Mouse (Mus musculus) embryonic facial prominence, embryonic 11.5 days (tissue): Measurements from ENCODE around the gene Nr0b2. TPM values are rescaled to one million over a fixed set of nuclear protein-coding genes. Genes with fewer than 3 reads are reported as not detected.
A peak's percentile ranks its signal among the peaks of the same experiment; 100 is the strongest.

Experiments
- ATAC-seq: fragments of 200-750 bp; cut with Nextera tagmentation; replicated peaks from 2 replicates; pipeline ENCODE4 v1.8.0; 2017; ENCODE audit warnings: low read depth; ENCODE audit not compliant: insufficient number of reproducible peaks, low FRiP score, low TSS enrichment
- DNase-seq: peaks from one replicate; pipeline ENCODE4 v3.0.0-alpha.2; 2015; ENCODE audit warnings: low spot score
- H3K27ac ChIP-seq: fragments of 300-500 bp; sonication (generic); replicated peaks from 2 replicates; pipeline ENCODE4 v1.5.1; 2014; ENCODE audit warnings: mild to moderate bottlenecking, low read depth, low read length, control low read depth
- H3K27me3 ChIP-seq: fragments of 300-500 bp; sonication (generic); 2 replicates; pipeline ENCODE4 v1.6.1; 2014; ENCODE audit warnings: mild to moderate bottlenecking, low read length, moderate library complexity, mixed read lengths; ENCODE audit not compliant: control insufficient read depth, insufficient read depth
- H3K36me3 ChIP-seq: fragments of 300-500 bp; sonication (generic); replicated peaks from 2 replicates; pipeline ENCODE4 v1.6.1; 2014; ENCODE audit warnings: low read depth, mild to moderate bottlenecking, low read length, moderate library complexity, mixed read lengths; ENCODE audit not compliant: control insufficient read depth, insufficient read depth
- H3K4me1 ChIP-seq: fragments of 300-500 bp; sonication (generic); 2 replicates; pipeline ENCODE4 v1.6.1; 2014; ENCODE audit warnings: low read length, mixed read lengths; ENCODE audit not compliant: control insufficient read depth, insufficient read depth
- H3K4me2 ChIP-seq: fragments of 300-500 bp; sonication (generic); 2 replicates; pipeline ENCODE4 v1.6.1; 2014; ENCODE audit warnings: low read depth, mild to moderate bottlenecking, control low read depth, low read length, moderate library complexity
- H3K4me3 ChIP-seq: fragments of 300-500 bp; sonication (generic); 2 replicates; pipeline ENCODE4 v1.5.1; 2014; ENCODE audit warnings: low read depth, low read length, control low read depth
- H3K9ac ChIP-seq: fragments of 300-500 bp; sonication (generic); replicated peaks from 2 replicates; pipeline ENCODE4 v1.6.1; 2014; ENCODE audit warnings: mild to moderate bottlenecking, control low read depth, low read length
- H3K9me3 ChIP-seq: fragments of 300-500 bp; sonication (generic); replicated peaks from 2 replicates; pipeline ENCODE4 v1.6.1; 2016; ENCODE audit warnings: mild to moderate bottlenecking, low read length, inconsistent platforms, mixed read lengths; ENCODE audit not compliant: control insufficient read depth
- WGBS: fragments of 180-500 bp; shearing (Covaris S2); extraction: QIAGEN DNeasy Blood & Tissue Kit; methylation state at CpG from one replicate; pipeline ENCODE4 v1.1.7; 2014; 5-methylcytosine and 5-hydroxymethylcytosine counted together
- polyA plus RNA-seq: library from polyadenylated mRNA; unstranded; fragments of >200 nt; fragmentation: Nextera tagmentation; extraction: Ambion mirVana; gene quantifications from 2 replicates; pipeline ENCODE4 v1.2.1, GENCODE M21; 2014

The Nr0b2 gene
- polyA plus RNA-seq, 1 experiment from 2014 or later: not detected

GRCm38 (mm10) chr4:133518601-133519368 is 34.4 kb upstream of the Nr0b2 start, which contains the start of gene Kdf1:
TSS of gene Kdf1 (plus strand) at chr4:133518963.
- WGBS: 4% methylated on average over 65 of the region's 69 CpGs
- Histone ChIP-seq H3K27ac (no peak within 1 kb of the TSS), H3K4me2 (peak within 1 kb of the TSS; percentile 48), H3K4me1 (no peaks in the 10 kb centered on the region), H3K9ac (peak within 1 kb of the TSS; percentile 54), H3K9me3 (no peaks in the 10 kb centered on the region), H3K36me3 (no peaks in the 10 kb centered on the region), H3K4me3 (peak within 1 kb of the TSS; percentile 39), H3K27me3 (peaks cover 30% of the 10 kb centered on the region)
- DNase-seq (peak; percentile 27), ATAC-seq (no peak)

- Histone ChIP-seq H3K27me3 (peaks cover 30% of the 10 kb centered on the region), H3K9me3 (no peaks in the 10 kb centered on the region), H3K4me3 (peak overlapping the region; percentile 39), H3K36me3 (no peaks in the 10 kb centered on the region), H3K27ac (no peak overlapping the region), H3K4me1 (no peaks in the 10 kb centered on the region), H3K9ac (peak overlapping the region; percentile 54), H3K4me2 (peak overlapping the region; percentile 48)
- DNase-seq (no peak), ATAC-seq (no peak)
- WGBS: 4% methylated on average over 21 of the region's 25 CpGs
Observed at GRCm38 (mm10) chr4:133519369-133519665, 33.9 kb upstream of the Nr0b2 start.

DNA sequence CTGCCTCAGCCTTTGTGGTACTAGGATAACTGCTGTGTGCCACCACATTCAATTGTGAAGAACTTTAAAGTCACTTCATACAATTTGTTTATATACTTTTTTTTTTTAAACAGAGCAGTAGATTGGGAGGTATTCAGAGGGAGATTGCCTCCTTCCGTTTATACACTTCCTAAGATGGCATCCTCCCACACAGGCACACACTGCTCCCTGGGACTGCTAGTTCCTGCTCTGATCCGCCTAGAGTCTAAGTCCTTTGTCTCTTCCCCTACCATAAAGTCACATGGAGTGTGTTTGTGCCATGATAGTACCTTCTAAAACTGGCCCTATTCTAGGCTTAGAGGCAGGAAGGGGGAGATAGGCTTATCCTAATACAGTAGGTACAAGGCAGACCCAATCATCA is 31.7 kb upstream of the Nr0b2 start:
- ATAC-seq (no peak), DNase-seq (no peak)
- H3K4me3 ChIP-seq: no peak overlapping the region
- no peaks in the 10 kb centered on the region for H3K9me3 ChIP-seq
- no peaks in the 10 kb centered on the region for H3K4me1 ChIP-seq
- H3K4me2 ChIP-seq: no peak overlapping the region
- no peak overlapping the region for H3K9ac ChIP-seq
- H3K36me3 ChIP-seq: no peaks in the 10 kb centered on the region
- 75% methylated on average over 2 of the region's 2 CpGs for WGBS
- no peak overlapping the region for H3K27ac ChIP-seq
- peaks cover 30% of the 10 kb centered on the region for H3K27me3 ChIP-seq

- Histone ChIP-seq H3K4me1 (no peaks in the 10 kb centered on the region), H3K36me3 (peaks cover 3% of the 10 kb centered on the region; the same call in 1 of the 2 replicates), H3K9ac (no peak overlapping the region), H3K27ac (no peak overlapping the region), H3K4me2 (no peak overlapping the region), H3K27me3 (no peaks in the 10 kb centered on the region), H3K4me3 (no peak overlapping the region), H3K9me3 (no peaks in the 10 kb centered on the region)
- 74% methylated on average over 16 of the region's 16 CpGs for WGBS
- no peak for DNase-seq
- ATAC-seq: no peak
Observed at GRCm38 (mm10) chr4:133527788-133528187, 25.4 kb upstream of the Nr0b2 start.

- no peak for ATAC-seq
- no peak overlapping the region for H3K4me2 ChIP-seq
- H3K4me3 ChIP-seq: no peak overlapping the region
- H3K4me1 ChIP-seq: no peaks in the 10 kb centered on the region
- H3K9ac ChIP-seq: no peak overlapping the region
- H3K36me3 ChIP-seq: peaks cover 11% of the 10 kb centered on the region
- no peak overlapping the region for H3K27ac ChIP-seq
- H3K27me3 ChIP-seq: no peaks in the 10 kb centered on the region
- no peak for DNase-seq
- 89% methylated on average over 3 of the region's 3 CpGs for WGBS
- H3K9me3 ChIP-seq: no peaks in the 10 kb centered on the region
Observed at GRCm38 (mm10) chr4:133532777-133533176, 20.4 kb upstream of the Nr0b2 start.

DNA sequence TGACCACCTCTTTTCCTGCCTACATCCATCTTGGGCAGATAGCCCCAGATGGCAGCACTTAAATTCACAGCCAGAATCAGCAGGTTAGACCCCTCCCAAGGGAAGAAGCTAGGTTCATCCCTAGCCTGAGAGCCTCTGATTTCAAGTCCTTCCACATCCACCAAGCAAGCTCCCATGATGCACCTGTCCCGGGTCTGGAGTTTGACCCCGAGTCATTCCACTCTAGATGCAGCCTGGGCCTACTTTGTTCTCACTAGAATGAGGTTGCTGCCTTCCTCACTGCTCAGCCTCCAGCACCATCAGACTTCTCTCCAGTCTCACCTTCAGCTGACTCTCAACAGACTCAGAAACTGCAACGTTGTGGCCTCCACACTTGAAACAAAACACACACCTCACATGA is 17.1 kb upstream of the Nr0b2 start:
- peaks cover 15% of the 10 kb centered on the region for H3K36me3 ChIP-seq
- no peaks in the 10 kb centered on the region for H3K4me1 ChIP-seq
- DNase-seq (no peak), ATAC-seq (no peak)
- whole genome bisulfite sequencing: 88% methylated on average over 3 of the region's 3 CpGs
- no peaks in the 10 kb centered on the region for H3K27me3 ChIP-seq
- H3K27ac ChIP-seq: no peak overlapping the region
- H3K9ac ChIP-seq: no peak overlapping the region
- H3K9me3 ChIP-seq: no peaks in the 10 kb centered on the region
- H3K4me2 ChIP-seq: no peak overlapping the region
- no peak overlapping the region for H3K4me3 ChIP-seq

DNA sequence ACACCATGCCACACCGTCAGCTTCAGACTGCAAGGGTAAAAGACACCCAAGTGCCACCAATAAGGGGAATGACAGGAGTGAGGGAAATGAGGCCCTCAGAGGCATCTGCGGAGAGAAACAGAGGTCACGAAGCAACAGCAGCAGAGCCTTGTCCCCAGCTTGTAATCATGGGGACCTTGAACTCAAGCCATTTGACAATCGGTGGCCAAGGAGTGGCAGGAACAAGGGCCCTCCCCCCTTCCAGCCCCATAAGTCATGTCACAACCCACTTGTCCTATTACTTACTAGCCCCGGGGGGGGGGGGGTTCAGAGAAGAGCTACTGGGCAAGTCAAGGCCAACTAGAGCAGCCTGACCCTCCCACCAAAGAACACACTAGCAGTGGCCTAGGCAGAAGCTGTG is 16.5 kb upstream of the Nr0b2 start:
- Histone ChIP-seq H3K4me1 (no peaks in the 10 kb centered on the region), H3K4me3 (no peak overlapping the region), H3K36me3 (peaks cover 15% of the 10 kb centered on the region), H3K4me2 (no peak overlapping the region), H3K27ac (no peak overlapping the region), H3K9ac (no peak overlapping the region), H3K27me3 (no peaks in the 10 kb centered on the region), H3K9me3 (no peaks in the 10 kb centered on the region)
- 93% methylated on average over 5 of the region's 5 CpGs for WGBS
- ATAC-seq: no peak
- DNase-seq: no peak

DNA sequence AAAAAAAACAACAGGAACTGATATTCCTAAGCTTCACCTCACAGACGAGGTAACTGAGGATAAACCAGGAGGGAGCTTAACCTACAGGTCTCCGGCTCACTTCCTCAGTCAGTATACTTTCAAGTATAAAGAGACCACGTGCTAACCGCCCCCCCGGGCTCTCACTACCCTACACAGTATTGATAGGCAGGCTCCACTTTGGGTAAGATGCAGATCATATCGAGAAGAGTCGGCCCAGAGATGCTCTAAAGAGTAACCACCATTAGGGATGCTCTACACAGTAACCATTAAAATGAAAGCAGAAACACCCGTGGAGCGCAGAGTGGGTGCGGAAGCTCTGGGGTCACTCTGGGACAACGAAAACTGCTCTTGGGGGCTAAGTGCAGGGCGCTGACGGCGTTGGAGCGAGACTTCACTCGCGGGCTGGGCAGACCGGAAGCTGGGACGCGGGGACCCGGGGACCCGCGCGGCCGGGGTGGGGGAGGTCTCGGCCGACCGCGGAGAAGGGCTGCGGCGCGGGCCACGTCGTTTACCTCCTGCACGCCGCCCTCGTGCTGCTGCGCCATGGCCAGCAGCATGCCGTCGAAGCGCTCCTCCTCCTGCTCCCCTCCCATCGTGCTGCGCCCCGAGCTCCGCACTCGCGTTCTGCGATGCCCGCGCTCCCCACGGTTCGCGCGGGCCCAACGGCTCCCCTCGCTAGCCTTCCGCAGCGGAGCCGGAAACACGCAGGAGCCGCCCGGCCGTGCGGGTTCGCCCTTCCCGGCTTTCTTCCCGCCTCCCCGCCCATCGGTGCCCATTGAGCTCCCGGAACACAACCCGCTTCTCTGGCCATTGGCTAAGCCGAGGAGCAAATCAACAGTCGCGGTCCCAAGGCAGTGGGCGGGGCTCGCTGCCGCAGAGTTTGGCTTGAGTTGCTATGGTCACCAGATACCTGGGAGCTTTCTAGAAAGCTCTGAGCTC is 7.6 kb upstream of the Nr0b2 start, which contains the start of gene Nudc:
Nudc (minus strand) TSS at position 725 of the 960 bp plus-strand sequence.
- H3K4me2 ChIP-seq: peak within 1 kb of the TSS; percentile 59
- DNase-seq: peak; percentile 99
- peak within 1 kb of the TSS; percentile 85 for H3K9ac ChIP-seq
- peaks cover 4% of the 10 kb centered on the region; the same call in 1 of the 2 replicates for H3K4me1 ChIP-seq
- peak within 1 kb of the TSS; percentile 68 for H3K4me3 ChIP-seq
- peak; percentile 96 for ATAC-seq
- under 1% methylated on average over 69 of the region's 77 CpGs for whole genome bisulfite sequencing
- H3K27ac ChIP-seq: peak within 1 kb of the TSS; percentile 66
- no peaks in the 10 kb centered on the region for H3K9me3 ChIP-seq
- 0 out of 2 replicates have a peak, but pooled peaks cover 3% of the 10 kb centered on the region for H3K36me3 ChIP-seq
- no peaks in the 10 kb centered on the region for H3K27me3 ChIP-seq
